Mouse (Mus musculus) mouse embryonic stem cell (cell line): Measurements from ENCODE around the gene Tcaf2.

Experiments
- in situ Hi-C, 2 experiments: fragments of 300-500 bp; cut with MboI; formaldehyde crosslinking; loops; 1 replicate in 1 of 2; 3 replicates in 1 of 2; pipeline ENCODE4 v1.14.3; 2019 to 2020; ENCODE audit warnings: low sequenced_read_pairs in 2 of 2, low pct_unique_long_range_greater_than_20kb in 1 of 2, mixed read lengths in 1 of 2; ENCODE audit not compliant: unreplicated experiment in 1 of 2

Gene Tcaf2

DNA sequence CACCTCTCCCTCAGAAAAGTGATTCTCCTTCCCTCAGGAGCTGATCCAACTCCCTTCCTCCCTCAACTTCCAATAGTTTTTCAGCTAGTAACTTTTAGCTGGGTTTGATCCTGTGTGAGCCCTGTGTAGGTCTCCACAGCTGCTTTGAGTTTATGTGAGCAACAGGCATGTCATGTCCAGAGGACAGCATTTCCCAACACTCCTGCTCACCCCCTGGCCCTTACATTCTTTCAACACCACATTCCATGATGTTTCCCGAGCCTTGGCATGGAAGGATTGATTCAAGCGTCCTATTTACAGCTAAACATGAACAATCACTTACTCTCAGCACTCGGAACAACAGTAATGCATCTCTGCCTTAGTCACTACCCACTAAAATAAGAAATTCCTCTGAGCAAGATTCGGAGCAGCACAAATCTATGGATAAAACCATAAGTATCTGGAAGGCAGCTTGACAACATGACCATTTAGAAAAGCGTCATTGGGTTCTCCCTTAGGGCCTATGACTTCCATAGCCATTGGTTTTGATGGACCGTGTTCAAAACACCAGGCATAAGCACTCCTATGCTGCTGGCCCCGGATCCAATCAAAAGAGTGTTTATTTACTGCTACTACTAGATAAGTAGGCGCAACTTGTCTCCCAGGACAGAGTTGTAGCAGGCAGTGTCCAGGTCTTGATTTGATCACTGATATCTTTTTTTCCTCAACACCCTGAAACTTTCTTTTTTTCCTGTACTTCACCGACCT is 62.1 kb downstream of the Tcaf2 start:
- in situ Hi-C loops: loop anchor here (10.0 to 25.0 kb wide), 2 partner anchors 346 to 358 kb away; partner anchors contain the start of gene Gstk1 (in 1 of the 2)

DNA sequence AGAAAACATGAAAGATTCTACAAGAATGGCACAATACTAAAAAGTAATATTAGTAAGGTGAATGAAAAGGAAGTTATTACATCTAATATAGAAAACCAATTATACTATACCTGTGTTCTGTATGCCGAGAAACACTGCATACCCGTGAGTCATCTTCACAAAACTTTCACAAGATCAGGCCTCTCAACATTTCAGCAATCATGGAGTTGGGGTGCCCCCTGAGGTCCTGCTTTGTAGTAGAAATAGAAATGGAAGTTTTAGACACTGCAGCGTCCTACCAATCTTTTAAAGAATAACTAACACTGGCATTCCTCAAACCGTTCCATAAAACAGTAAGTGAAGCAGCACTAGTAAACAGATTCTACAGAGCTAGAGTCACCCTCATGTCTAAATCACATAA is 66.4 kb downstream of the Tcaf2 start:
- in situ Hi-C loops: loop anchor here in 1 of 2 experiments (25.0 kb wide), 1 partner anchor 341 kb away; the partner anchor contains the start of gene Gstk1

DNA sequence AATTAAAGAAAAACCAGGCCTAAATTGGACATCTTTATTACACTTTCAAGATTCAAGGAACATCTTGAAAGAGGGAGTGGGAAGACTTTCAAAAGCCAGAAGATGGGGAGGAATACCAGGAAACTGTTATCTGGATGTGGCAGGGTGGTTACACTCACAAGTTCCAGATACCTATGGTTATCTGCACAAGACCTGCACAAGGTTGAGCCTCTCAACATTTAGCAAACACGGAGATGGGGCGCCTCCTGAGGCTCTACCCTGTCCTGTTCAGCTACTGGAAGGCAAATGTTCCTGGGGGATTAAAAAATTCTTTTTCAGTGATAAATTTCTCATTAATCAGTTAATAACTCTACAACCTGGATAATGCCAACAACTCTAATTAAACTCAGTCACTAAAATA is 67.6 kb downstream of the Tcaf2 start:
- in situ Hi-C loops: loop anchor here in 1 of 2 experiments (25.0 kb wide), 1 partner anchor 340 kb away; the partner anchor contains the start of gene Gstk1
